Mouse (Mus musculus) right cerebral cortex, postnatal 4 days (tissue): Measurements from ENCODE around the gene Tmem217.
A peak's percentile ranks its signal among the peaks of the same experiment; 100 is the strongest.
"Not testable (repeated sequence)": the region's sequence is repeated elsewhere in the genome, so short reads cannot be mapped to it uniquely, and the experiment has no call there.

Experiments used
- DNase-seq: peaks from one replicate; pipeline ENCODE4 v3.0.0-alpha.2; 2022

The Tmem217 gene

DNA sequence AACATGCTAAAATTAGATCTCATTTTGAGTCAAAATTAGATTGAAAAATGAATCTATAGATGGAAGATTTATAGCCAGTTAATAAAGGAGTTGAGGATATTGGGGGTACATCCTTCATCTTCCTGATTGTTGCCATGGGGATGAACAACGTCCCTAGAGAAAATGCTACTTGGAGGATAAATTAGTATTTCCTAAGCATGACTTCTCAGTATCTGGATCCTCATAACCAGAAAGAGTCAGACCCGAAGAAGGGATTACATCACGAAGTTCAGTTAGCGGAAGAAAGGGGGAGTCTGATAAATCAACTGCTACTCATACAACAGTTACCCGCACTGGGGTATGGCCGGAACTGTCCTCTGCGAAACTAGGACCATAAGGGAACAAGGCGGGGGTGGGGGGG lies 3.2 kb downstream of the Tmem217 start:
- no peak for DNase-seq

DNA sequence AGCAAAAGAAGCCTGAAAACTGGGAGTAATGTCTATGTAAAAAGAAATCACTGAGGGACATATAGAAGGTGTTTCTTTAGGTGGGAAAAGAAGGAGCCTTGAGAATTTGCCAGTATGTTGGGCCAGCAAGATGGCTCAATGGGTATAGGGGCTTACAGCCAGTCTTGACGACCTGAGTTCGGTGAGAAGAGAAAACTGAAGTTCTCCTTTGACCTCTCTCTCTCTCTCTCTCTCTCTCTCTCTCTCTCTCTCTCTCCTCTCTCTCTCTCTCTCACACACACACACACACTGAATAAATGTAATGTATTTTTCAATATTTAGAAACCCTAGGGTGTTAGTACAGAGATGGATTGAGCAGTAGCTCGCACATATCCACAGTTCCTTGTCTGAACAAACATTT lies 3.7 kb downstream of the Tmem217 start:
- no peak for DNase-seq

DNA sequence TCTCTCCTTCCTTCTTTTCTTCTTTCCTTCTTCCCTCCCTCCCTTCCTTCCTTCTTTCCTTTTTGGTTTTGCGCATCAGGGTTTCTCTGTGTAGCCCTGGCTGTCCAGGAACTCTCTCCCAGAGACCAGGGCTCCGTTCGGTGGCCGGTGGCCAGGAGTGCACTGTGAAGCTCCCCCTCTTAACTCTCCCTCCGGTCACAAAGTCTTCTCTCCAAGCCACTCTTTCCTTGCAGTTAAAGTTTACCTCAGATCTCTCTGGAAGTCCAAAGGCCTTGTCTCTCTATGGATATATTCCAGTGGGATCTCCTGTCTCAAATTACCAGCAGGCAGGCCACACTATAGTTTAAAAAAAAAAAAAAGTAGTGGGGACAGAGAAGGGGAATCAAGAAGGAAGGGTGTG lies 6.9 kb downstream of the Tmem217 start:
- DNase-seq, result no peak

DNA sequence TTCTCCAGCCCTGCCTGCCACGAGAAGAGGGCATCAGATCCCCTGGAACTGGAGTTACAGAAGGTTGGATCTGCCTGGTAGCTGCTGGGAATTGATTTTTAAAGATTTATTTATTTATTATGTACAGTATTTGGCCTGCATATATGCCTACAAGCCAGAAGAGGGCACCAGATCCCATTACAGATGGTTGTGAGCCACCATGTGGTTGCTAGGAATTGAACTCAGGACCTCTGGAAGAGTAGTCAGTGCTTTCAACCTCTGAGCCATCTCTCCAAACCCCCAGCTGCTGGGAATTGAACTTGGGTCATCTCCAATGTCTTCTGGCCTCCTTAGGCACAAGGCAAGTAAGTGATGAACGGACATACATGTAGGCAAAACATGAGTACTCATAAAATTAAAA lies 8.1 kb downstream of the Tmem217 start:
- DNase-seq, result no peak

DNA sequence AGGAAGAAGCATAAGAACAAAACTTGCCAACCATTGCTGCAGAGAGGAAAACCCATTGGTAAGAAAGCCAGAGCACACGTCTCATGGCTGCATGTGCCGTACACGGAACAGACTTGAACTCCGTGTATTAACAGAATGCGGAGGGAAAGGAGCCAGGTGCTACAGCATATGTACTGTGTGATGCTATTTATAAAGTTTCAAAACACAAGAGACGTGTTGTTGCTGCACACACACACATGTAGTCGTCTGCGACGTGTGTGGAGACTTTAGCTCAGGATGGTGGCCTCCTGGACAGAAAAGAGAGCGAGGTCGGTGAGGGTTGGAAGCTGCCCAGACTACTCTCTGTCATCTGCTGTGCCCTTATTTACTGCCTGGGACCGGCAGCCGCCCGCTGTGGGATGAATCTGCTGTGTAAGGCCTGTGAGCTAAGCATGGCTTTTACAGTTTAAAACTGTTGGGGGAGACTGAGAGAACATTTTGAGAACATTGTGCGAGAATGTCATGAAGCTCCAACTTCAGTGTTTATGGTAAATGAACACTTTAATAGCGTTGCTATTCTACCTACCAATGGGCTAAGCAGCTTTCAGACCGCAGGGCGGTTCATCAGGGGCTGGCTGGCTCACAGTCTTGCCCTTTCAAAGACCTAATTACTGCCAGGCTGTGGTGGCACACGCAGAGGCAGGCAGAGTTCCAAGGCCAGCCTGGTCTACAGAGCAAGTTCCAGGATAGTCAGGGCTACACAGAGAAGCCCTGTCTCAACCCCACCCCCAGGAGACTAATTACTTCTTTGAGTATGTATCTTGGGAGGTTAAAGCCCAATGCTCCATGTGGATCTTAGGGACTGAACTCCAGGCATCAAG lies 9.1 kb downstream of the Tmem217 start:
- DNase-seq, result no peak

DNA sequence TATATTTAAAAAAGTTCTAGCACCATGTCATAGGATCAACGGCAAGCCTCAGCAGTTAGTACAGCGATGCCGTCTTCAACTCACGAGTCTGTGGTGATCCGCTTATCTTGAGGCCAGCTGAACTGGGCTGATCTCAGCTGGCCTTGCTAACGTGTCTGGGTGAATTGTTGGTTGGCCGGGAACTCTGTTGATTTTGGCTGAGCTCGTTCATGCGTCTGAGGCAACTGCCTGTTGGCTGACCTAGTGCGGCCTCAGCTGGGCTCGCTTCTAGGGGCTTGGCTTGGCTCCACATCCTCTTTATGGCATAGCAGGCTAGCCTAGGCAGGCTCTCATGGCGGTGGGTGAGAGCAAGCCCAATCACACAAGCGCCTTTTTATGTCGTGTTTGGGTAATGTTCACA lies 10.8 kb downstream of the Tmem217 start:
- DNase-seq, result peak; percentile 22

DNA sequence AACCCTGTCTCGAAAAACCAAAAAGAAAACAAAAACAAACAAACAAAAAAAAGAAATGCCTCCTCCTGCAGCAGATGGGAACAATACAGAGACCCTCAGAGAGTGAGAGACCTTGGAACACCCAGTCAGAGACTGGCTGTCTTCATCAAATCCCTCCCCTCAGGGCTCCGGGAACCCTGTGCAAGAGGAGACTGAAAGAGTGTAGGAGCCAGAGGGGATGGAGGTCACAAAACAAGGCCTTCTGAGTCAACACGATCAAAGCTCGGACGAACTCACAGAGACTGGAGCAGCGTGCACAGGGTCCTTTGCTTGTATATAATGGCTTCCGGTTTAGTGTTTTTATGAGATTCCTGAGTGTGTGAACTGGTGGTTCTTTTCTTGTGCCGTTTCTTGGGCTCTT lies 11.8 kb downstream of the Tmem217 start:
- DNase-seq, result no peak

DNA sequence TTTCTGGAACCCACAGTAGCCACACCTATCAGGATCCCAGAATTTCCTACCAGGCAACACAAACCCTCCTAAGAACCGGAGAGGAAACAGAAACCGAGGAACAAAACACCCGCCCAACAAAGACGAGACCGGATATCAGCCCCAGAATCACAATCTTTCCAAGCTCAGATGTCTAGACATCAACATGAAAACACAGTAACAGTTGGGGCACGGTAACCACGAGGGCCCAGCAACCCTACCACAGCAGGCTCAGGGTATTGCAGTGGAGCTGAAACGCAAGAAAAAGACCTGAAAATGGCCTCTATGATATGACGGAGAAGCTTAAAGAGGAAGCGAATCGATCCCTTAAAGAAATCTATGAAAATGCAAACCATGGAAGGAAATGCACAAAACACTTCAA lies 18.3 kb downstream of the Tmem217 start:
- no peak for DNase-seq

DNA sequence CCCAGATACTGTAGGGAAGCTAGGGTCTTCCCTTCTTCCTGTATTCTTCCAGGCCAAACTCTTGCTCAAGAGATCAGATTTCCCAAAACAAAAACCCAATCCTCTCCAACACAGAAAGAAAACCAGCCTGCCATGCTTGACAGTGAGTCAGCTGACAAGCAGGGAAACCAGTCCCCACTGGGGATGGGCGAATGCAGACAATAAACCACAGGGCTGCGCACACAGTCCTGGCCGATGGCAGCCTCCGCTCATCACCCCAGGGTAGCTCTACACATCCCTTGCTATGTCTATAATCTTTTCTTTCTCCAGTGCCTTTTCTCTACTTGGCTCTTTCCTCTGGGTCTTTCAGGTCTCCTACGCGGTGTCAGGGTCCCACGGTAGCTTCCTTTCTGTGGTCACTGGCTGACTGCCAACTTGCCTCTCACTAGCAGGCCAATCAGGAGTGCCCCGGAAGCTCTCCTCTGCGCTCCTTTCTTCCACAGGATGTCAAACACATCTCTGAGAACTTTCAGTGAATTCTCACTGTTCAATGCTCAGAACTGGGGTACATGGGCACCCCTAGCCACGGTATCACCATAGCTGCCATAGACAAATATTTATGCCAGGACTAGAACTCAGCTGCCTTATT lies 20.3 kb downstream of the Tmem217 start:
- DNase-seq, result no peak

DNA sequence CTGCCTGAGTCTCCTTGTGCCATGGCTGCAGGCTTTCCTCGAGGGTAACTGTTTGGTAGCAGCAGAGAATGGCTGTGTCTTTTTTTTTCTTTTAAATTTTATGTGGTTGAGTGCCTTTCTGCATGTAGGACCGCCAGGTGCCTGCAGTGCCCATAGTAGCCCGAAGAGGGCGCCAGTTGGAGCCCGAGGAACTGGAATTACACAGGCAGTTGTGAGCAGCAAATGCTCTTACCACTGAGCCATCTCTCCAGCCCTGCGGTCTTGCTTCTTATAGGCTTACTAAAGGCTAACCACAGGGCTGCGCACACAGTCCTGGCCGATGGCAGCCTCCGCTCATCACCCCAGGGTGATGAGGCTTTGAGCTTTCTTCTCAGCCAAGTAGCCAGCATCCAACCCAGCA lies 20.9 kb downstream of the Tmem217 start:
- no peak for DNase-seq

DNA sequence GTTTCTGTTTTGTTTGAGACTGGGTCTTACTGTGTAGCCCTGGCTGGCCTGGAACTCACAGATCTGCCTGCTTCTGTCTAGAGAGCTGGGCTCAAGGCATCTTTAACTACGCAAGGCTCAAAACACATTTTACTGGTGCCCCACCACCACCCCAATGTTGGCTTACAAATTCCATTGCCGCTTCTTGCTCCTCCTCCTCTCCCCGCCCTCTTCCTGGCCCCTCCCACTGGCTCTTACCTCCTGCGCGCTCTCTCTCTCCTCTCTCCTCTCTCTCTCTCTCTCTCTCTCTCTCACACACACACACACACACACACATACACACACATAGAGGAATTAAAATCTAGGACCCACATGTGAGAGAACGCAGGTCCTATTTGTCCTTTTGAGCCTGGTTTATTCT lies 21.7 kb downstream of the Tmem217 start:
- no peak for DNase-seq

DNA sequence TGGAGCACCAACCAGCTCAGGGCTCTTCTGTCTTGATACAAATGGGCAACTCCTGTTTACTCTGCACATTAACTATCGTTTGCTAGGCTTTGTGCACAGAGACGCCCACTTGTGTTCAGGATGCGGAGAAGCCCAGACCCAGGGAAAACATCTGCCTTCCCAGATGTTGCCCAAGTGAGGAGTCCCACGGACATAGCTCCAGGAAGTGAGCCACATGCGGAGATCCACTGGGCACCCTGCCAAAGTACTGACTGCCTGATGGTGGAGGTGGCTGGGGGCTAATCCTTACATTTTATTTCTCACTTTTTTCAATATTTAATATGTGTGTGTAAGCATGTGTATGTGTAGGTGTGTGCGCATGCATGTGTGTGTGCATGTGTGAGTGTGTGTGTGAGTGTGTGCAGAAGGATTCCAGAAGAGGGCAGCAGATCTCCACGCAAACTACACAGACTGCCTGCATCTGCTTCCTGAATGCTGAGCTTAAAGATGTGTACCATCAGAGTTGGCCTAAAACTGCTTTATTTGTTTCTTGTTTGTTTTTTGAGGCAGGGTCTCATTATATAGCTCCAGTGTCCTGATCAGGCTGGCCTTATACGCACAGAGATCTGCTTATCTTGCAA lies 23.5 kb downstream of the Tmem217 start:
- DNase-seq, result peak; percentile 16

DNA sequence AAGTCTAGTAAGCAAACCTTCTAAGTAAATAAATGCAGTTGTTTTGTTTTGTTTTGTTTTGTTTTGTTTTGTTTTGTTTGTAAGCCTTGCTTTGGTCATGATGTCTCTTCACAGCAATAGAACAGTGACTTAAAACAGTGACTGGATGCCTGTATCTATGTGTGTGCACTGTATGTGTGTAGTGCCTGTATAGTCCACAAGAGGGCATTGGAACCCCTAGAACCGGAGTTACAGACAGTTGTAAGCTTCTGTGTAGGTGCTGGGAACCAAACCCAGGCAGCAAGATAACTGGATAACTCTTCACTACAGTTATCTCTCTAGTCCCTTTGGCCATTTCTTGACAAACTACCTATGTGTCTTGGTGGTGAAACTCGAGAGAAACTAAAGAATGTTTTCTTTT lies 26.6 kb downstream of the Tmem217 start:
- DNase-seq, result no peak

DNA sequence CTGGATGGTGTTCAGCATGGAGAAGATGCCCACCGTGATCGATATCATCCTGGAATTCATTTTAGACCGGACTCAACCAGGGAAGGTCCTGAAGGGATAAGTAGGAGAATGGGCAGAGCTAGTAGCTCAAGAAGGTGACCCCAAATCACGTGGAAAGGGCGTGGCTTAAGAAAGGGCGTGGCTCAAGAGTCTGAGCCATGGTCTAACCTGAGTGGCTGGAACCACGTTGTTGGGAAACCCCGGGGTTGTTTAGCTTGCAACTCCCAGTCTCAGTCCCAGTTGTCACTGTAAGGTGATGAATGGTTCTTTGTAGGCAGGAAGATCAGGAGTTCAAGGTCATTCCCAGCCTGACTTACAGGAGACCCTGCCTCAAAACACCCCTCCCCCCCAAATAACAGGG lies 32.5 kb downstream of the Tmem217 start:
- no peak for DNase-seq

DNA sequence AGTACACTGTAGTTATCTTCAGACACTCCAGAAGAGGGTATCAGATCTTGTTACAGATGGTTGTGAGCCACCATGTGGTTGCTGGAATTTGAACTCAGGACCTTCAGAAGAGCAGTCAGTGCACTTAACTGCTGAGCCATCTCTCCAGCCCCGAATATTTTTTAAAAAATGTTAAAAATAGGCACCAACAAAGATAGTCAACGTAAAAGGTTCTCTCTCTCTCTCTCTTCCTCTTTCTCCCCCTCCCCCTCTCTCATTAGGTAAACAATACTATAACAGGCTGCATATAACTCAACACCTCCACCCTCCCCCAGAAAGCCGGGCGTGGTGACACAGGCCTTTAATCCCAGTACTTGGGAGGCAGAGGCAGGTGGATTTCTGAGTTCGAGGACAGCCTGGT lies 33.5 kb downstream of the Tmem217 start:
- DNase-seq, result not testable (repeated sequence)

DNA sequence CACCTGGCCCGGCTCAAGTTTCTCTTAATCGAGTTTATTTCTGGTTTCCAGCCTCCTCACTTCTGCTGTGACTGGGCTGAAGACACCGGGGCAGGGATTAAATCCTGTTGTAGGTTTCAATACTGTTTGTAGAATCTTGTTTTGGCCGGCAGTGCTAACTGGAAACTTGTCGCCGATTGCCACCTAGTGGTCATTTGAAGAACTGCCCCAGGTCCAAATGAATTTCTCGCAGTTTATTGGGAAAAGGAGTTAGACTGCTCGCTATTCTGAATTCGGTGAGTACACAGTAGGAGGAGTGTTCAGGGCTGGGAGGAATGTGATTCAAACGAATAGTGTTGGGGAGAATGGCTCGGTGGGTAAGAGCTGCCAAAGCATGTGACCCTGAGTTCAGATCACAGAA lies 37.8 kb downstream of the Tmem217 start:
- peak; percentile 80 for DNase-seq

DNA sequence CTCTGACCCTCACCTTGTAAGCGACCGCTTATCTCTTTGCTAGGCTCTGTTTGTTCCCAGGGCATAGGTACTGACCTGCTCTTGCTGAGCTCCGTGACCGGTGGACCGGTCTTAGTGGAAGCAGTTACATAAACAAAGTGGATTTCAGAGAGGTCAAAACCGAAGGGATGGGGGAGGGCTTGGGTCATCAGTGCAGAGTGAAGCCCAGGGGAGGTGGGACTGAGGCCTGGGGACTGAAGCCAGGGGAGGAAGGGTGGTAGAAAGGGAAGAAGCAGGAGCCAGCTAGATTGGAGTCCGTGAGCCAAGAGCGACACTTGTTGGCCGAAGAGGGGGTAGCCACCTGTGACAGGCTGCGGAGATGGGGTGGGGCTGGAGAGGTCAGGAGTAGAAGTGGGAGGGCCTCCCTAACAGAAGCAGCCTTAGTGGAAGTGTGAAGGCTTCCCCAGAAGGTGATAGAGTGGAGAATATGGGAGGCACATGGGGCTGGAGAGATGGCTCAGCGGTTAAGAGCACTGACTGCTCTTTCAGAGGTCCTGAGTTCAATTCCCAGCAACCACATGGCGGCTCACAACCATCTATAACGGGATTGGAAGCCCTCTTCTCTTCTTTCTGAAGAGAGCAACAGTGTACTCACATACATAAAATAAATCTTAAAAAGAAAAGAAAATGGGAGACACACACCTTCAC lies 39.0 kb downstream of the Tmem217 start:
- peak; percentile 45 for DNase-seq

DNA sequence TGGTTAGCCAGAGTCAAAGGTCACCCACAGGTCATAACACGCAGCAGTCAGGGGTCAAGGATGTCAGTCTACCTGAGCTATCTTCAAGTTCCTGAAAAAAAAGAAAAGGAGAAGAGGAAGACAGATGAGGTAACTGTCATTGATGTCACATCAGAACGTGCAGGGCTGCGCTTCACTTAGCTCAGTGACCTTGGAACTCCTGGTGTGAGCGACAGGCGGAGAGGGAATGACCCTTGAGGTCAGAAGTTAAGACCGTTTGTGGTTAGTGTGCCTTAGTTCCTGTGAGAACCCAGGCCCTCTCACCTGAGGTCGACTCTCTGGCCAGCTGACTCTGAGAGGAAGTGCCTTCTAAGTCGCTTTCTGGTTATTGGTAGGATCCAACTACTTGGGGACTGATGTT lies 41.5 kb downstream of the Tmem217 start:
- DNase-seq, result no peak

DNA sequence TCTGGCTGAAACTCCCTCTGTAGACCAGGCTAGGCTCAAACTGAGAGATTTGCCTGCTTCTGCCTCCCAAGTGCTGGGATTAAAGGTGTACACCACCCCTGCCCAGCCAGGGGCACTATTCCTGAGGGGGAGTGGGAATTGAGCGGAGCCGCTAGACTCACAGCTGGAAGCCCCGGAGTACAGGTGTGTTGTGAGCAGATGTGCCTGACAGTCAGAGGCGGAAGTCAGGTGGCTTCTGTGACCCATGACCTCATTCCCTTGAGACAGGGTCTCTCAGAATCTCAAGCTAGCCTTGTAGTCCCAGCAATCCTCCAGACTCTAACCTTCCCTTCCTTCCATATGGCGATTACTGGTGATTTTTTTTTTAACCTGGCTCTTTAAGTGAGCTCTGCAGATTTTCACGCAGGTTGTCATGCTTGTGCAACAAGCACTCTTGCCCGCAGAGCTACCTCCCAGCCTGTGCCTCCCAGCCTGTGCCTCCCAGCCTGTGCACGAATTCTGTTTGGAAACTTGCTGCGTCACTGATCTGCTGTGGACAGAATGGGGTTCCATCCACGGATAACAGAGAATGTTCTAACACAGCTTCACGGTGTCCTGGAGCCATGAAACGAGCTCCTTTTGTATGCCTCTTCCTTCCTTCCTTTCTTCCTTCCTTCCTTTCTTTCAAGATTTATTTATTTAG lies 43.1 kb downstream of the Tmem217 start:
- DNase-seq, result no peak

DNA sequence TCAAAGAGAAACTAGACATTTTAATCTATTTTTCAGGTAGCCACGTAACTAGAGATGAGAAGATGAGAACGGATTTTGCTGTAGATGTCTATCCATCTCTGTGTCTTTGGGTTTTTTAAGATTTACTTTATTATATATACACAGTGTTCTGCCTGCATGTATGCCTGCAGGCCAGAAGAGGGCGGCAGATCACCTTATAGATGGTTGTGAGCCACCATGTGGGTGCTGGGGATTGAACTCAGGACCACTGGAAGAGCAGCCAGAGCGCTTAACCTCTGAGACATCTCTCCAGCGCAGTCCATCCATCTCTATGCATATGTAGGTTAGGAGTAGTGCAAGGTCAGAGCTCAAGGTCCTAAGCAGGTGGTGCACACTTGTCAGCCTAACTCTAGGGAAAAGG lies 48.5 kb downstream of the Tmem217 start:
- DNase-seq, result no peak

DNA sequence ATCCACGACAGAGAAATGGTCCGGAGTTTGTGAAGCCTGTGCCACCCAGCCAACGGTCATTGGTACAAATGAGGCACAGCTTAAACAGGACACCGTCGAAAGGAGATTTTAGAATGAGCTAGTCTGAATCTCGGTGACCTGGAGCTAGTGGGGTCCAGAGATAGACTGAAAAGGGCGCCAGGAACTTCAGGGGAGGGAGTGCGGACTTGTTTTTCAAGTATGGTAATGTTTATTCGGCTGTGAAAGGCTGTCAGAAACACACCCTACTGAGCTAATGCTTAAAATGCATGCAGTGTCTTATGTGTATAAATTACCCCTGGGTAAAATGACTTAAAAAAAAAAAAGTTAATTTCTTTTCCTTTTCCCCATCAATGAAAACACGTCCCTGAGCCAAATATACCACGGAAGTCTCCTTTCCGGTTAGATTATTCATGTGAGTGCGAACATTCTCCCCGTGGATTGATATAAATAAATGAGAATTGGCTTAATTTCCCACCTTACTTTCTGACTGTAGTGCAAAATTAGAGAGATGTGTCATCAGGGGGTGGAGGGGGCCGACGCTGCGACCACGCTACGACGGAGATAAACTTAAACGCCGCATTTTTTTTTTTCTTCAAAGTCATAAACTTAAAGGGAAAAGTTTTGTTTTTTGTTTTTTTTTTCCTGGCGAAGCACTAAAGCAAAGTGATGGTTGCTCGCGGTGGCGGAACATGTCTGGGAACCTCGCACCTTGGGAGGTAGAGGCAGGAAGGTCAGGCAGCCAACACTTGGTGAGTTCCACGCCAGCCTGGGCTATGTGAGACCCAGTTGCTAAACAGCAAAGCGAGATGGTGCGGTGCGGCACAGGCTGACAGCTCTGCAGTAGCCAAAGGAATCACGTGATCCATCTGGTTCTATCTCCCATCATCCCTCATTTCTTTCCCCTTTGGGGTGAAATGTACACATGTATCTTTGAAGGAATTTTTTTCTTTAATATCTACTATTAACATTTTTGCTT lies 49.2 kb downstream of the Tmem217 start:
- DNase-seq, result no peak
